Mouse (Mus musculus) naive thymus-derived CD4-positive, alpha-beta T cell, adult 5 months (primary cell): ENCODE results near the gene Folr2. TPM values are rescaled to one million over a fixed set of nuclear protein-coding genes. Genes with fewer than 3 reads are reported as not detected.

ENCODE experiments used
- polyA plus RNA-seq: library from polyadenylated mRNA; unstranded; fragments of 100-300 nt; shearing (Covaris generic); gene quantifications from one replicate; pipeline ENCODE4 v1.2.1, GENCODE M21; 2017

Folr2 gene
- polyA plus RNA-seq, result not detected

DNA sequence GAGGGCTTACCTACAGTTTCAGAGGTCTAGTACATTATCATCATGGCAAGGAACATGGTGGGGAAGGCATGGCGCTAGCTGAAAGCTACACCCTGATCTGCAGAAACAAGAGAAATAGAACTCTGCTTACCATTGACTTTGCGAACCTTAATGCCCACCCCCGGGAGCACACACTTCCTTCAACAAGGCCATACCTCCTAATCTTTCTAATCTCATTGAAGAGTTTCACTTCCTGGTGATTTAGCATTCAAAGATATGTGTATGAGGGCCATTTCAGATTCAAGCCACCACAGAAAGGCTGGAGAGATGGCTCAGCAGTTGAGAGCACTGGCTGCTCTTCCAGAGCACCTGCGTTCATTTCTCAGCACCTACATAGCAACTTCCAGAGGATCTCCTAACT is at the start of gene Folr2:
Gene Folr2 (minus strand): TSS at position 101 of the 400 bp plus-strand sequence.

DNA sequence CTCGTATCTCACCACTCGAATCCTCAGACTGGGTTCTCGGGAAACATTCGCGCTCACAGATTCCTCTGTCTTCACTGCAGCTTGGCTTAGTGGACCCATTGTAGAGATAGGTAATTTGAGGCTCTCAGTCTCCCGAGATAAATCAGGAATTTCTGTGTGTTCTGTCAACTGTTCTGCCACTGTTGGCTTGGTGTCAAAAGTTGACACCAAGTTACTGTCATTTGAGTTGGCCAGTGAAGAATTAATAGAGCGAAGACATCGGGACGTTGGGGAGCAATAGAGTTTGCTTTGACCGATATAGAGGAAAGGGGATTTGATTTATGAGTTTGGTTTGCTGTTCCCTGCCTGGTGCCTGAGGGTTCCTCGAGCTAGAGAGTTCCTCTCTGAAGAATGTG is 49.3 kb upstream of the Folr2 start, which contains the start of gene Tomt:
Gene Tomt (minus strand): TSS at position 73 of the 395 bp plus-strand sequence.

DNA sequence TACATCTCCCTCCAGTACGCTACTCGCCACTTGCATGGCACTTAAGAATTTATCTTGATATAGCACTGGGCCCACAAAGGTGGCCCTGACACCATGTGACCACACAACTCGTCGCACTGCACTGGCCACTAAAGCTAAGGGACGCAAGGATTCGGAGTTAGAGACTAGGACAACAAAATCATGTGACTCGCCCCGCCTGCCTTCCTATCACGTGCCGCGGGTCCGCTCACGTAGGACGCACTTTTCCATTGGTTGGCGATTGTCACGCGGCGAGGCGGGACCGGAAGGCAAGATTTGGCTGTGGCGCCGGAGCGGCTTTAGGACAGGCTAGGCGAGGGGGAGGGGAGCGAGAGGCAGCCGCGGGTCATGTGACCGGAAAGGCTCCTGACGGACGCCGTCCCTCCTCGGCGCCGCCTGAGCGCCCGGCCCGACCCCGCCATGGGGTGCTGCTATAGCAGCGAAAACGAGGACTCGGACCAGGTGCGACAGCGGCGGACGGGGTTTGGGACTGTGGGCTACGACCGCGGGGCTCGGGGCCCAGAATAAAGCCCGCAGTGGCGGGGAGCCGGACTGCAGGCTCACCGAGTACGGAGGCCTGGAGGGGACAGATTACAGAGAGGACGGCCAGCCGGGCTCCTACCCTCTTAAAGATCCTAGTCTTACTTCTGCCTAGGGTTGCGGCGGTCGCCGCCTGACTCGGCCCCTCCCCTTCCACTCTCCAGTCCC is 48.7 kb upstream of the Folr2 start, which contains the start of gene Lamtor1:
Gene Lamtor1 (plus strand): TSS at position 344 of the 726 bp plus-strand sequence.

DNA sequence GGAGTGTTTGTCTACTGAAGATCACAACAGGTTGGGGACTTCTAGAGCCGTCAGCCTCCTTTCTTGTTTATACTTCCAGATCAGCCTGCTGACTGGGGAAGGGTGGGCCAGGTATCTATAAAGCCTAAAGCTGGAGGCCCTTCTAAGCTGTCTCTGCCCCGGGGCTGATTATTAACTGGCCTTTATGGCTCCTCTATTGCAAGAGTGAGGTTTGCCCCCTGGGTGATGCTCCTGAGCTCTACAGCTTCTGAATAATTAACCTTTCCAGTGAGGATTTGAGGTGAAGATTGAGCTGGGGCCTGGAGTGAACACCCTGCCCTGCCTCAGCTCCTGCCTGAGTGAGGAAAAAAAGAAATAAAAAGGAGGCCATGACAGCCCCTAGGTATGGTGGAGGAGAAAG is 13.6 kb upstream of the Folr2 start, which contains the start of gene Folr1:
Gene Folr1 (minus strand): TSS at position 160 of the 400 bp plus-strand sequence.

DNA sequence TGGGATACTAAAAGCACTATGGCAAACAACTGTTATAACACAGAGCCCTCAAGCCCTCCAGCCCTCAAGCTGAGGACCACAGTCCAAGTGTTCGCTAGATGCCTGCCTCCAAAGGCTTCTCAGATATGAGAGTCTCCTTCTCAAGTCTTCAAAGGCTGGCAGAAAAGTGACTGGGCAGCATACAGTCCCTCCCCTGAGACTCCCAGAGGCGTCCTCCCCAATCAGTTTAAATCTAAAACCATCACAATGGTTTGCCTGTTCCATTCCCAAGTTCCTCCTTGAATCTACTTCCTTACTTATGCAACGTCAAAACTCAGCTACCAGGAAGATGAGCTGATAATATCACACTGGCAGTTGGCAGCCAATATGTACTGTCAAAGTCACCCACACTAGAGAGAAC is 6.4 kb upstream of the Folr2 start, which contains the start of gene Anapc15:
Gene Anapc15 (plus strand): TSS at position 301 of the 400 bp plus-strand sequence.

DNA sequence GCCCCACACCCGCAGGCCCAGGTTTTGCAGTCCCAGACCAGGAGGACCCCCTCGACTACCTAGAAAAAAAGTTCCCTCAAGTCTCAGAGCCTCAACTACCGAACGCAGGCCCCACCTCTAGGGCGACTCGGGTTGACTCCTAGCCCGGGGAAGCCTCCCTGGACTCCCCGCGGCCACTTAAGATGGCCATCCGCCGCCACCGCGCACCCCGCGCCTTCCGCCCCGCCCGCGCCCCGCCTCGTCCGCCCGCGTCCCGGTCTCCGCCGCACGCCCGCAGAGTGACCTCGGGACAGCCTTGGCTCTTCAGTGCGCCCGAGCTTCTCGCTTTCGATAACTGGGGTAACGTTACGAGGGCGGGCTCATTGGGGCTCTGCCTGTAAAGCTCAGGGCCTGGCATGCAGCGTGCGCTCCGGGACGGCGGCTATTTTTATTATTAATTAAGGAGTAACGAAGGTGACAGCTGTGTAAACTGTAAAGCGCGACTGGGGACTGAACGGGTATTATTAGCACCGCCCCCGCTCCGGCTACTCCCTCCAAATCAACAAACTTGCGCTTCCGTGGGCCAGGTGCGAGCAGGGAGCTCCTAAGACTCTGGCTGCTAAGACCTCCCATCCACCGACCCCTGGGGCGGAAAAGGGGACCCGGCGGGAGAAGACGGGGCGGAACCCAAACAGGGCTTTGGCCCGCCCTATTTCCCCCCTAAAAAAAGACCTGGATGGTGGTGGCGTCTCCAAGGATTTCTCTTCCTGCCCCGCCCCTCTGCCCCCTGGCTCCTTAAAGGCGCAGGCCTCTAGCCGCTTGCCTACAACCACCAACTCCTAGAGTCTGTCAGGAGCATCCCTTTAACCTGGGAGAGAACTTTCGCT is 19.2 kb downstream of the Folr2 start, which contains the start of gene Inppl1:
Gene Inppl1 (minus strand): TSS at position 624 of the 866 bp plus-strand sequence.

DNA sequence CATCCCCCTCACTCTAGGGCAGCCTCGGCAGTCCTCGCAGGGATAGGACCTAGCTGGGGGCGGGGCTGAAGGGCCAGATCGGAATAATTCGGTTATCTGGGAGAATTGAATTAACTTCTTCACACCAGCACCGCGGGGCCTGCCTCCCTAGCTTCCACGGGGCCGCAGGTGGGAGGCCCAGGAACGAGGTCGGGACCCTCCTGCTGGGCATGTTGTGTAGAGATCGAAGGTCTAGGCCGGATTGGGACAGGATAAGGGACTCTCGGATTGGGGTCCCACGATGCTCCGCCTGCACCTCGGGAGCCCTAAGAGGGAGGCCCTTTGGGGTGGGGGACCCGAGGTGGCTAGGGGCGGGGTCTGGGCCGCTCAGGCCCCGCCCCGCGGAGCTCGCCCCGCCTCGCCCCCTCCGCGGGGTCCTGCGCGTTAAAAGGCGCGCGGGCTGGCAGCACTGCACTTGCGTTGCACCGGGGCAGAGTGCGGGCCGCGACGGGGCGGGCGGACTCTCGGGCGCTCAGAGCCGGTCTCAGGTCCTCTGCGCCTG is 39.1 kb downstream of the Folr2 start, which contains the start of gene Phox2a:
Gene Phox2a (plus strand): TSS at position 453 of the 541 bp plus-strand sequence.

Other genes with a start within 250 kb of the Folr2 start
- gene Clpb, start 193.6 kb downstream of the Folr2 start, polyA plus RNA-seq, result 31.2 TPM
- not detected for gene Phox2a, start 38.9 kb downstream of the Folr2 start, polyA plus RNA-seq
- gene Inppl1, start 19.0 kb downstream of the Folr2 start, polyA plus RNA-seq, result 0.66 TPM
- gene Anapc15, start 6.5 kb upstream of the Folr2 start, polyA plus RNA-seq, result 46.6 TPM
- gene Folr1, start 13.6 kb upstream of the Folr2 start, polyA plus RNA-seq, result not detected
- 92.3 TPM for gene Lamtor1, start 48.7 kb upstream of the Folr2 start, polyA plus RNA-seq
- gene Tomt, start 49.2 kb upstream of the Folr2 start, polyA plus RNA-seq, result 1.6 TPM
- gene Lrrc51, start 76.7 kb upstream of the Folr2 start, polyA plus RNA-seq, result 1.1 TPM
- 197 TPM for gene Numa1, start 76.9 kb upstream of the Folr2 start, polyA plus RNA-seq
- gene Il18bp, start 161.5 kb upstream of the Folr2 start, polyA plus RNA-seq, result 2.8 TPM
- gene Rnf121, start 208.3 kb upstream of the Folr2 start, polyA plus RNA-seq, result 23.8 TPM
- gene Xndc1, start 208.3 kb upstream of the Folr2 start, polyA plus RNA-seq, result 43.4 TPM
- gene Xntrpc, start 208.5 kb upstream of the Folr2 start, polyA plus RNA-seq, result 1.5 TPM
- 0.45 TPM for gene Trpc2, start 225.9 kb upstream of the Folr2 start, polyA plus RNA-seq
- not detected for gene Art1, start 244.5 kb upstream of the Folr2 start, polyA plus RNA-seq